Mouse (Mus musculus): ENCODE data around the gene Epb41.

Gene Epb41

DNA sequence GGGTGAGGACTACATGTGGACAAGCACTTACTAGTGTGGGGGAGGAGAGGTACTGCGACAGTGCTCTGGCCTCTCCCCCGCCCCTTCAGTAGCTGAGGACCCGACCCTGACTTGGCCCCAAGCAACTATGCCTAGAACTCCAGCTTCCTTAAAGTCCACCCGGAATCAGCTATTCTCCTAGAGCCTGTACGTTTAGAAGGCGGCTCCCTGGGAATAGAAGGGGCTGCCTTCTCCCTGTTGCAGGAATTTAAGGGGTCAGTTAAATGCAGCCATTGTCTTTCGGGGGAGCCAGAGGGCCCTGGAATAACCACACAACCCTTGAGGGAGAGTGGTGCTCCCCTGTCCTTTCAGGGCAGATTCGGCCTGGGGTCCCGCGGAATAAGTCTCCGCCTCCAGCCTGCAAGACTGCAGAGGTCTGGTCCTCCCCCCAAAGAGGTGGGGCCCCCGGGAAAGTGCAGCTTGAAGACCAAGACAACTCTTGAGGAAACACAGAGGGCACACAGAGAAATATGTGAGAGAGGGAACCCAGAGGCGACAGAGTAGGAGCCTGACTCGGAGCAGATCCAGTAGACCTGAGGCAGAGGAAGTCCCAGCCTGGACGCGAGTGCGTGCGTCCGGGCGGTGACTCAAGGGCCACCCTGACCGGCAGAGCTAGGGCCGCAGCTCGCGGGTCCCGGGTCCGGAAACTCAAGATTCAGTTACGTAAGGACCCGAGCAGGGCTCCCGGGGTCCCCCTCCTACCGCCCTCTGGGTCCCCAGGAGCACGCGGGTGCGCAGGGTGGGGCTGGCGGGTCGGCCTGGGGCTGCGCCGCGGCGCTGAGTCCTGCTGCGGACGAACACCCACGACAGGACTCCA is 816 bp downstream of the Epb41 start, which contains the start of gene Gm10300:
TSS of gene Gm10300 (plus strand) at position 621 of the 856 bp plus-strand sequence.
- DNase-seq (ENCODE audit: low spot score in 2 of 2) = peak; percentile 46 to 49

DNA sequence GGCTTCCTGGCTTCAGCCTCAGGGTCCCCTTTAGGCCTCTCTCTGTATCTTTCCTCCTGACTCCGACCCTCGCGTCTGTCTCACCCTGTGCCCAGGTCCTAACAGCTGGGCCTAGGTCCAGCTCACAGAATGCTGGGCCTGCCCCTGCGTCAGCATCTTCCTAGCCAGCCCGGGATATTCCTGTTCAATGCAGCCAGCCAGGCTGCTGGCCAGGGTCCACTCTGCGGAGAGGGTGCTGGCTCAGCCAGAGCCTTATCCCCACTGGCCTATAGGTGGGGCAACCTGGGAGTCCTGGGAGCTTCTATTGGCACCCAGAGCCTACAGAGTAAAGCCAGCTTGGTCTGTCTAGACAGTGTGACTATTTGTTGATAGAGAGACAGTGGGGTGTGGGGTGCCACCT is 2.2 kb downstream of the Epb41 start:
- DNase-seq (ENCODE audit: low spot score in 2 of 2) = no peak

DNA sequence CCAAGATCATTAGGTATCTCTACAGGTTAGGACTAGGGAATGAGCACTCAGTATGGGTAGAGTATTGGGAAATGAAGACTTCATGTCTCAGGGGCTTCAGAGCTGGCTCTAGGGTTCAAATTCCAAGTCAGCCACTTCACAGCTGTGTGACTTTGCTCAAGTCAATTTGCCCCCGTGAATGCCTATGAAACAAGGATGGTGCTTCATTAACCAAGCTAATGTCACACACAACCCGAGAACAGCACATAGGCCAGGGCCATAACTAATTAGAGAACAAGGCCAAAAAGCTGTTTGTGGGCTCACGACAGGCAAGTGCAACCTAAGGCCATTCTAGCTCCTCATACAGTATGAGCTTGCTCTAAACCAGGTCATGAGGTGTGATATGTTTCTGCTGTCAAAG is 3.0 kb downstream of the Epb41 start:
- DNase-seq (ENCODE audit: low spot score in 2 of 2) = no peak

DNA sequence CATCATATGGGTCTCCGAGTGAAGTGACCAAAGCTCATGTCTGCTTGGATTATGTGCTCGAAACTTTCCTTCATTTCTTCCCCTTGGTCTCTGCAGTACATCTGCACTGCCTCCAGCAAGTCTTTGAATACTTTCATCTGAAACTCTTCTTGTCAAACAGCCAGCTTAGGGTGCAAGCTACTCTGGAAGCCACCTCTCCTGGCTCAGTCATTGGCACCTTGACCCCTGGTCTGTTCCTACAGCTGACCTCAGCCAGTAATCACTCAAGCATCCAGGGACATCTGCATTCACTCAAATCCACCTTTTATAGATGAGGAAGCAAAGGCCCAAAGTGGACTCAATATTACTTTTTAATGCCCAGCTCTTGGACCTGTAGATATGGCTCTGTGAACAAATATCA is 3.4 kb downstream of the Epb41 start:
- no peak for DNase-seq (ENCODE audit: low spot score in 2 of 2)

DNA sequence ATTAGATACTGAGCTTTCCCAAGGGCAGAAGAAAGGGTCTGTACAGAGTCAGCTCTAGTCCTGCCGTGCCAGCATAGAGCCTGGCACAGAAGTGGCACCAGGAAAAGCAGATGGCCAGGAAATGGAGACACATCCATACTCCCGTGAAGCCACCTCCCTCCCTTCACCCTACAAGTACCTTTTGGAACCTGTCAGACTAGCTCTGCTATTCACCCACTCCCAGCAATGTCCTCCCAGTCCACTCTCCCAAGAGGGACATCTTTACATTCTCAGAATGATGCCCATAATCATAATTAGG is 7.2 kb downstream of the Epb41 start:
- DNase-seq (ENCODE audit: low spot score in 2 of 2) = no peak

DNA sequence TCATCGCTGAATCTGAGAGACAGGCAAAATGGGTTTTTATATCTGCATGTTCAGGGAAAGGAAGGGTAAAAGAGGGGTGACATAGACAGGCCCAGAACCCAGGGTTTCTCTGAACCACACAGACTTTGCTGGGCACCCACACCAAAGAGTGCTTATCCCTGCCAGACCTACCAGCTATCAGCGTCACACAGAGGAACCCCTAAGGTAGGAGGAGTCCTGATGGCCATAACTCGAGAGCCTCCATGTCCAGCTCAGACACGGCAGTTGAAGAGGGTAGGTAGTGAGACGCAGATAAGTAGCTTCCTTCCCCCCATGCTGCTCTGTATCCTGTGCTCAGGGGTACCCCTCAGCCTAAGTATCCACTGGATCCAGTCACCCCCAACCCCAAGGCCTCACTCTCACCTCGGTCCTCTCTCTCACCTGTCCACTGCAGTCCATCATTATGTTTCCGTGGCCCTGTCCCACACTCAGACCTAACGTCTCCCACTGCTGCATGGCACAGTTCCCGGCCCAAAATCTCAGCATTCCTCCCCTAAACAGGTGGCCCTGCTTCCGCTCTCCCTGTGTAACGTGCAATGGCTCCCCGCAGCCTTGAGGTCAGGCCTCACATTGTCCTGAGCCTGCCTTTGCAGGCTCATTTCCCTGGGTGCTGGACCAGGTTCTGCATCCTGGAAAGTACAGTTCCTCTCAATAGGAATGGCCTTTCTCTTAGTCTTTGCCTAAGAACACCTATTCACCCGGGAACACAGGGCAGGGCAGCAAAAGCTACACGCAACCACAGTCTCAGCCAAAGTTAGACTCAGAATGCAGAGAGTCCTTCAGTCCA is 7.8 kb downstream of the Epb41 start:
- DNase-seq (ENCODE audit: low spot score in 2 of 2) = no peak

DNA sequence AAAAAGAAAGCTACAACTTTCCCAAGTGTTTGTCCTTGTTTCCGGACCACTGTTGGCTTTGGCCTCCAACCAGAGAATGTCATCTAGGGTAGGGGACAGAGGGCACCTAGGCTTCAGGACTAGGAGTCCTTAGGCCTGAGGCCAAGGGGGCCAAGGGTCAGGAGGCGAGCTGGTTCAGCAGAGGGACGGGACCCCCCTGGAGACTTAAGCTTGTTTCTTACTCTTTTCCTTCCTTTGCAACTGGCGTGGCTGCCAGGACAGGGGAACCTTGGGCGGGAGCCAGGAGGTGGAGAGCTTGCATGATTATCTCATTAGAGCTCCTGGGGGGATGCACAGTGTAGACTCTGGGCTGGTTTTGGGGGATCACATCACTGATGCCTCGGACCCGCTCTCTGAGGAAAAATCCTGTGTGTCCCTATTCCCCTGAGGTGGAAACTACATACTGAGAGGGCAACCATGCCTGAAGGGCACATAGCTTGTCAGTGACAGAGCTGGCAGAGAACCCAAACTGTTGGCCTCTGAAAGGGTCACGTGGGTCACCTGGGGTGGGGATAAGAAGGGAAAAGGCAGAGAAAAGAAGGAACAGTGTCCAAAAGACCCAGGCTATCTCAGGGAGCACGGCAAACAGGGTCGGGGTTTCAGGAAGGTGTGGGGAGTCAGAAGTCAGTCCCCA is 8.9 kb downstream of the Epb41 start:
- DNase-seq (ENCODE audit: low spot score in 2 of 2) = no peak

DNA sequence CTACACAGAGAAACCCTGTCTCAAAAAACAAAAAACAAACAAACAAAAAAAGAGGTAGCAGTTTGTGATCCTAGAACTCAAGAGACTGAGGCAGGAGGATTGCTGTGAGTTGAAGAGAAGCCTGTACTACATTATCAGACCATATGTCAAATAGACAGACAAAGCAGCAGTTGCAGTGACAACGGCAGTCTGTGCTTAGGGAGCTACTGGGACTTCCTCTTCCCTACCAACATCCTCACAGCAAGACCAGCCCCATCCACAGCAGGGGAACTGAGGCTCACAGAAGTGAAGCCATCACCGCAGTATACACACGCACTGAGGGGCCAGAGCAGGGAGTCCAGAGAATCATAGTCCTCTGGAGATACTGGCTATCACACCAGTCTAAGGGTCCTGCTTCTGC is 9.5 kb downstream of the Epb41 start:
- no peak for DNase-seq (ENCODE audit: low spot score in 2 of 2)

DNA sequence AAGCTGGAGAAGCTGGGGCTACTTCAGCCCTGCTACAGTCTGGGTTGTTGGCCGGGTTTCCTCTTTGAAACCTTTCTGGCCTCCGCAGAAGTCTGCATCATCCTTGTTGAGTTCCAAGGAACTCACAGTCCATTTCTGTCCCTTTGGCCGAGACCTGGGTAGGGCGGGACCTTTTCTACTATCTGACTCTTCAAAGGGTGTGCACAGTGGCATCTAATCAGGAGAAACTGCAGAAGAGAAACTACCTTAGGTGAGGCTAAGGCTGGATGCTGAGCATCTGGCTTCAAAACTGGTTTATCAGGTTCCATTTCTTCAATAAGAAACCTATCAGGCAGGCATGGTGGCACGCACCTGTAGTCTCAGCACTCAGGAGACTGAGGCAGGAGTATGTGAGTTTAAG is 10.6 kb downstream of the Epb41 start:
- no peak for DNase-seq (ENCODE audit: low spot score in 2 of 2)

DNA sequence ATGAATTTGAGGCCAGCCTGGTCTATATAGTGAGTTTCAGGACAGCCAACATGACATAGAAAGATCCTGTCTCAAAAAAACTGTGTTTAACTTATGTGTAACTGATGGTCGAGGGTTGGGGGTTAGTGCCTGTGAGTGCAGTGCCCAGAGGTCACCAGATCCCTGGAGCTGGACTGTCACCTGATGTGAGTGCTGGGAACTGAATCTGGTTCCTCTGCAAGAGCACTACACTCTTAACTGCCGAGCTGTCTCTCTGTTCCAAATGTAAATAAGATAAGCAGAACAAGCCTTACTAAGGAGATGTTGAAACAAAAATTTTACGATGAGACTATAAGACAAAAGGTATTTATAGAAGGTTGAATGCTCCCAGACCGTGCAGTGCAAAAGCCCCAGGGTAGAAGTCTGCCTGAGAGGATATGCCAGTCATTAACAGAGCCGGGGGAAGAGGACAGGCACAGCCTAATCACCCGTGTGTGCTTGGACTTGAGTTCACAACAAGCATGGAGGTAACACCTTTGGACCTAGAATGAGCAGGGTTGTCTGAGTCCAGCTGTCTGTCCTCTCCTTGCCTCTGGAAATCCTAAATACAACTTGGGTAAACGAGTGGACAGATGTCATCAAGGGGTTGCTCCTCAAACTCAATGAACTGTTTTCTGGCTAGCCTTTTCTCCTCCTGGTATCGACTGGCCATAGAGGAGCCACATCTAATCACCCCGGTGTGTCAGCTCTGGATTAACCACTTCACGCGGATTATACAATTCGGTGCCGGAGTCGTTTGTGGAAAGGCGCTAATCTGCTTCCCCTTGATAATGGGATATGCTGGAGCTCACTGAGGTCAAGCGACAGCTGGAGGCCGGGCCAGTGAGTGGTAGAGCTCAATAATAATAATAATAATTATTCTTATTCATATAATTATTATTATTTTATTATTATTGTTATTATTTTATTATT is 11.9 kb downstream of the Epb41 start:
- DNase-seq (ENCODE audit: low spot score in 2 of 2) = no peak

DNA sequence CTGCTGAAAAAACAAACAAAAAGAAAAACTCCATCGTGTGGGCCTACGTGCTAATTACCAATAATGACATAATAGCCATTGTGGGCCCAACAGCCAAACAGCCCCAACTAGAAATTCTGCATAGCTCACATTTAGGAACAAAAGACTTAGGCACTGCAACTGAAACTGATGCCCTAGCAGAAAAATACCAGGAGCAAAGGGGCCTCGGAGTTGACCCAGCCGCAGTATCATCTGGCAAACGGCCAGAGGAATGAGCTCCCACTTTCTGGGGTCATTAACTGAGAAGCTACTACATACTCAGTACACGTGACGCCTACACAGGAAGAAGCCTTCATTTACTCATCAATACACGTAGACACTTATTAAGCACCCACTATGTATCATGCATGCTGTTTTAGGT is 12.8 kb downstream of the Epb41 start:
- DNase-seq (ENCODE audit: low spot score in 2 of 2) = no peak

DNA sequence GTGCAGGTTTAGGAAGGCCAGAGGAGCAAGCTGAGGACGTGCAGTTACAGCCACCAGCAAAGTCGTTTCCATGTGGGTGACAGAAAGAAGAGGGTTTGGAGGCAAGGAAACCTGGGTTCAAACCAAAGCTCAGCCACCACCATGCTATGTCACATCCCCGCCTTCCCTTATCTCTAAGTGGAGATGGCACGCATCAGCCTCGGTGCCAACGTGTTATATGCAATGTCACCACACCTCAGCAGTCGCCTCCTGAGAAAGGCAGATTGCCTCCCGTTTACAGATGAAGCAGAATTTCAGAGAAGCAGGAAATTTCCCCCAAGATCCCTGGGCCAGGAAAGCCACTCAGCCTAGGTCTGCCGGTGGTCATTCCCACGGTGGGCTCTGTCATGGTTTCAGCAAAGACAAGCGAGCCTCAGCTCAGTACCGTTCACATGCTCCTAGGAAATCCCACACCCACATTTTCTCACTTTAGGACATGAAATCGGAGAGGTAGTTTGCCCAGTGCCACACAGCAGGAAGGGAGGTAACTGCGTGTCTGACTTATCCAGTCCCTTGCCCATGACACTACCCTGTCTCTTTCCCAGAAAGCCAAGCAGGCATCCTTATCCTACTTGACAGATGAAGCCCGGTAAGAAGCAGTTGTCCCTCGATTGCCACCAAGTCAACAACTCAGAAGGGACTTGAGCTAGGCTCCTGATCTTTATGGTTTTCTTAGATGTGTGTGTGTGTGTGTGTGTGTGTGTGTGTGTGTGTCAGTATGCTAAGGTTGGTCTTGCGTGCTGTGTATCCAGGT is 14.9 kb downstream of the Epb41 start:
- DNase-seq (ENCODE audit: low spot score in 2 of 2) = peak; percentile 45 to 70

DNA sequence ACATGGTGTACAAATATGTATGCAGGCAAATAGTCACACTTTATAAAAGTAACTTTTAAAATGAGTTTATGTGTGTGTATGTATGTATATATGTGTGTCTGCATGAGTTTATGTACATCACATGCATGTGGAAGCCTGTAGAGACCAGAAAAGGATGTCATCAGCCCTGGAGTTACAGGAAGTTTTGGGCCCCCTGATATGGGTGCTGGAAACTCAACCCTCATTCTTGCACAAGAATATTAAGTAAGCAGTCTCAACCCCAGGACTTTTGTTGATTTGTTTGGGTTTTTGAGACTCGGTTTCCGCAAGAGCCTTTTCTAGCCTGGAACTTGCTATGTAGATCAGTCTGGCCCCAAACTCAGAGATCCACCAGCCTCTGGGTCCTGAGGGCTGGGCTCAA is 15.6 kb downstream of the Epb41 start:
- DNase-seq (ENCODE audit: low spot score in 2 of 2) = no peak

DNA sequence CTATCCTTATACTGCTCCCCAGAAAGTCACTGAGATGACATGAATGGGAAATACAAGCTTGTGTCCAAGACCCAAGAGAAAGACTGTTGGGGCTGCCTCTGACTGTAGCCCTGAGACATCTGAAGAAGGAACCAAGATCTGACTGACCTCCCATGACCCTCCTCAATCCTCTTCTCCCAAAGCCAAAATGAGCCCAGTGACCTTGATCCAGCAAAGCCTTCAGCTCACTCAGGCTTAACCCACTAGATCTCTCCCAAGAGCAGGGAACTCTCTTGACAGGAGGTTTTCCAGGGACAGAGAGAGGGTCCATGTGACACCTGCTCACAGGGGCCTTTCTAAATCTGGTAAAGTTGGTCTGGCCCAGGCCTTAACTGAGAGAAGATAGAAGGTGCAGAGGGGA is 17.8 kb downstream of the Epb41 start:
- no peak for DNase-seq (ENCODE audit: low spot score in 2 of 2)

DNA sequence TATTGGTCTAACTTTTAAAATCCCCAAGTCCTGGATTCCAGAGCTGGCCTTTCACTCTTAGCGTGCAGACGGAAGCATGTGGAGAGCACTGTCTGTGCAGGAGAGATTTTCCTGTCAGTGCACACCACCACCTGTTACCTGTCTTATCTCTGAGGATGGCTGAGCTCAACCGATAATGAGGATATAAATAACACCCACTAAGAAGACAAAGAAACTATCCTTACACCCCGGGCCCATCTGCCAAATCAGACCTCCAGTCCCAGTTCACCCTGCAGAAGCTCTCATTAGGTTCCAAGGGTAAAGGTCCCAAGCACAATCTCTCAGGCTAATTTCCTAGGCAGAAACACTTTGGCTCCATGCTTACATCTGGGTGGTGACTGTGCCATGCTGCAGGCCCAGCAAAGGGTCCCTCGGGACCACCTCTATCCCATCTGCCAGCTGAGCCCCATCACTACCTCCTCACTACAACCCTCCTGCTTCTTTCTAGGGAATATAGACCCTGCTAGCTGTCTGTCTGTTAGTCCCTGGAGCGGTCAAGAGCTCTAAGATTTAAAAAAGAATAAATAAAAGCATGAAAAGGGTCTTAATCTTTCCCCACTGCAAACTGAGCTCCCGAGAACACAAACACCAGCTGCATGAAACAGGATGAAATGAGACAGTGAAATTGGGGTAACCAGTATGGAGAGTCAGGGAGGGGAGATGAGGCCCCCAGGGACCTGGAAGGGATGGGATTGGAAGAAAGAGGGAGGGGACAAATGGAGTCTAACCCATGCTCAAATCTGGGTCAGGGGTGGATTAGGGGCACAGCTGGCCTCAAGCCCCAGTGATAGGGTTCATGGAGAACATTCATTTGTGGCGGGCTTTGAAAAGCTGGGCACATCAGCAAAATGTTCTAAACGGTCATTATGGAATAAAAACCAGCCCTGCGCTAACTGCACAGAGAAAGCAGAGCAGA is 23.5 kb downstream of the Epb41 start:
- no peak for DNase-seq (ENCODE audit: low spot score in 2 of 2)

DNA sequence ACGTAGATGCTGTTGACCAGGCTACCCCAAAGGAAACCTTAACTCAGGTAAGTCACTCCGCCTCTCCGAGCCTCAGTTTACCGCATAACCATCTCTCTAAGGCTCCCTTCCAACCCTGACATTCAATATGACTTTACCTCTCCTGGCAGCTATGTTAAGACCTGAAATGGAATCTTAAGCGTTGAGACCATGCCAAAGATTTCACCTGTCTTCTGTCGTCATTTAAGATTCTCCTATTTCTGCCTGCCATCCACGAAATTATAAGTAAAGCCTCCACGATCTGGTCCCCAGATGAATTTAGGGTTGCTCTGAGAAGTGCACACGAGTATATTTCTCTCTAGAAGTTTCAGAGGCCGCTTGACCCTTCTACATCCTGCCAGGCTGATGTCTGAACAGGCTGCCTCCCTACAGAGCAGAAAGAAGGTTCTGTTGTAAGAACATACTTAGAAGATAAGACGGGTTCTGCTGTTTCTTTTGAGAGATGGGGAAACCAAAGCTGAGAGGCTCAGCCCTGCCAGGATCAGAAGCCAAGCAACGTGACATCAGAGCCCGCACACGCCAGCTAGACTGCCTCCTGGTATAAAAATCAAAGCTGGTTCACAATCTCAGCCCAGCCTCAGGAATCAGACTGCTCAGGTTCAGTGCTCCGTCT is 25.4 kb downstream of the Epb41 start:
- no peak for DNase-seq (ENCODE audit: low spot score in 2 of 2)

DNA sequence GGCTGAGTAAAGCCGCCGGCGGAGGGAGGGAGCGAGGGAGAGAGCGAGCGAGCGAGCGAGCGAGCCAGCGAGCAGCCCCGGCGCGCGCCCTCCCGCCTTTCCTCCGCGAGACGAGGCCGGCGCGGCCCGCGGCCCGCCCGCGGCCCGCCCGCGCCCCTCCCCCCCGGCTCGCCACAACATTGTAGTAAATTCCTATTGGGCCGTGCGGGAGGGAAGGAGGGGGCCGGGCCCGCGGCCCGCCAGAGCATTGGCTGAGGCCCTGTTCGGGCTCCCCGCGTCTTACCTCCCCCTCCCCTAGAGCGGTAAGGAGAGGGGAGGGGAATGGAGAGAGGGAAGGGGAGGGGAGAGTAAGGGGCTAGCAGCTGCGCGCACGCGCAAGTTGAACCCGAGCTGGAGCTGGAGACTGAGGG is 26.1 kb downstream of the Epb41 start:
- DNase-seq (ENCODE audit: low spot score in 2 of 2) = peak; percentile 86 to 87

DNA sequence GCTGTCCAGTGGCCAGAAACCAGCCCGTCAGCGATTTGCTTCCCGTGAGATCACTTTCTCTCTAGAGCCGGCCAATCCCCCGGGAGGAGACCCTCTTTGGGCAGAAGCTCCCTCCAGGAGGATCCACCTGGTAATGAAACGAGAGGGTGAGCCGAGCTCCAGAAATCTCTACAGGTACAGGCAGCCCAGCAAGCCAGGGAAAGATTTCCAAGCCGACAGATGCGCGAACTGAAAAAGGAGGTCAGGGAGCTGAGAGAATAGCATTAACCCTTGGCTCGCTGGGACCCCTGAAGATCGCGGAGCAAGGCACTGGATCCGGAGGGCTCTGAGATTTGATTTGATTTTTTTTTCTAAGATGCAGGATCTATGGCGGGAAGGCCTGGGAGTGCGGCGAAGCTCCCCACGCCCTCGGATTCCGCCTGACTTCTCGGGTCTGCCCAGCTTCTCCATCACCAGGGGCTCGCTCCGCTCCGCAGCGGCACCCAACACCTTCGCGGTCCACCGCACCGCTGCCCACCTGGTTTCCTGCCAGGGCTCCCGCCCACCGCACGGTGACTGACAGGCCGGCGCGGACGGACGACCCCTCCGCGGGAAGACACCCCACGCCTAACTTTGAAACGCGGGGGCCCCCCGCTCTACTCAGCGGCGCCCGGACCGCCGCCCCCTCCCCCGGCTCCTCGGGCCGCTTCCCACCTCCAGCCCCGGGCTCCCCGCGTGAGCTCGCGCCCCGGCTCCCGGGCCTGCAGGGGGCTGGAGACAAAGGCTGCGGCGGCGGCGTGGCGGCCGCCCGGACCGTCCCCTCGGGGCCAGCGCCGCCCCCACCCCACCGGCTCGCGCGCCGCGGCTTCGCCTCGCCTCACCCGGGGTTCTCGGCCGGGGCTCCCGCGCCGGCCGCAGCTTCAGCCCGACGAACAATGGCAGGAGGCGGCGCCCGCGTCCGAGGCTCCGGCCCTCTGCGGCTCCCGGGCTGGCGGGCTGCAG is 26.8 kb downstream of the Epb41 start:
- peak; percentile 61 to 62 for DNase-seq (ENCODE audit: low spot score in 2 of 2)

Measured in spleen, postnatal 36 days (tissue).